Mouse (Mus musculus) kidney, embryonic 14.5 days (tissue): ENCODE measurements around the gene Kcnj9. TPM values are rescaled to one million over a fixed set of nuclear protein-coding genes. Genes with fewer than 3 reads are reported as not detected.

Source experiments
- ATAC-seq: fragments of 200-750 bp; cut with Nextera tagmentation; 2 replicates; pipeline ENCODE4 v1.8.0; 2017; ENCODE audit warnings: moderate number of reproducible peaks, mild to moderate bottlenecking, moderate TSS enrichment, moderate library complexity; ENCODE audit not compliant: low FRiP score, low TSS enrichment
- H3K27ac ChIP-seq: fragments of 300-500 bp; sonication (generic); 2 replicates; pipeline ENCODE4 v1.5.1; 2014; ENCODE audit warnings: low read depth, mild to moderate bottlenecking, low read length, moderate library complexity, mixed read lengths
- H3K27me3 ChIP-seq: fragments of 300-500 bp; sonication (generic); 2 replicates; pipeline ENCODE4 v1.6.1; 2014; ENCODE audit warnings: mild to moderate bottlenecking, low read length; ENCODE audit not compliant: control insufficient read depth, insufficient read depth
- H3K36me3 ChIP-seq: fragments of 300-500 bp; sonication (generic); 2 replicates; pipeline ENCODE4 v1.6.1; 2014; ENCODE audit warnings: low read length, mixed read lengths; ENCODE audit not compliant: control insufficient read depth, insufficient read depth
- H3K4me1 ChIP-seq: fragments of 300-500 bp; sonication (generic); 2 replicates; pipeline ENCODE4 v1.6.1; 2014; ENCODE audit warnings: low read length, mixed read lengths; ENCODE audit not compliant: control insufficient read depth, insufficient read depth
- H3K4me2 ChIP-seq: fragments of 300-500 bp; sonication (generic); replicated peaks from 2 replicates; pipeline ENCODE4 v1.6.1; 2014; ENCODE audit warnings: low read depth, mild to moderate bottlenecking, low read length
- H3K4me3 ChIP-seq: fragments of 300-500 bp; sonication (generic); 2 replicates; pipeline ENCODE4 v1.5.1; 2014; ENCODE audit warnings: mild to moderate bottlenecking, low read length
- H3K9ac ChIP-seq: fragments of 300-500 bp; sonication (generic); 2 replicates; pipeline ENCODE4 v1.6.1; 2014; ENCODE audit warnings: low read depth, mild to moderate bottlenecking, low read length, moderate library complexity
- H3K9me3 ChIP-seq: fragments of 300-500 bp; sonication (generic); 2 replicates; pipeline ENCODE4 v1.6.1; 2016; ENCODE audit warnings: low read length; ENCODE audit not compliant: control insufficient read depth
- WGBS: fragments of 180-500 bp; shearing (Covaris S2); extraction: QIAGEN DNeasy Blood & Tissue Kit; methylation state at CpG from one replicate; pipeline ENCODE4 v1.1.7; 2014; 5-methylcytosine and 5-hydroxymethylcytosine counted together
- polyA plus RNA-seq: library from polyadenylated mRNA; unstranded; fragments of >200 nt; fragmentation: Nextera tagmentation; extraction: Ambion mirVana; gene quantifications from 2 replicates; pipeline ENCODE4 v1.2.1, GENCODE M21; 2014

Gene Kcnj9
- polyA plus RNA-seq, 1 experiment from 2014 or later, result not detected

GRCm38 (mm10) chr1:172341386-172341785 lies 12.3 kb upstream of the Kcnj9 start:
- peaks cover 4% of the 10 kb centered on the region; the same call in 1 of the 2 replicates for H3K4me1 ChIP-seq
- no peaks in the 10 kb centered on the region for H3K36me3 ChIP-seq
- H3K27me3 ChIP-seq, result peaks cover 15% of the 10 kb centered on the region; the same call in 1 of the 2 replicates
- no peak for ATAC-seq
- H3K9me3 ChIP-seq, result no peaks in the 10 kb centered on the region
- H3K4me3 ChIP-seq, result peak overlapping the region; percentile 45
- H3K4me2 ChIP-seq, result peak overlapping the region; percentile 62
- 23% methylated on average over 10 of the region's 10 CpGs for WGBS
- no peak overlapping the region for H3K27ac ChIP-seq
- H3K9ac ChIP-seq, result peak overlapping the region; percentile 31; the same call in 1 of the 2 replicates

DNA sequence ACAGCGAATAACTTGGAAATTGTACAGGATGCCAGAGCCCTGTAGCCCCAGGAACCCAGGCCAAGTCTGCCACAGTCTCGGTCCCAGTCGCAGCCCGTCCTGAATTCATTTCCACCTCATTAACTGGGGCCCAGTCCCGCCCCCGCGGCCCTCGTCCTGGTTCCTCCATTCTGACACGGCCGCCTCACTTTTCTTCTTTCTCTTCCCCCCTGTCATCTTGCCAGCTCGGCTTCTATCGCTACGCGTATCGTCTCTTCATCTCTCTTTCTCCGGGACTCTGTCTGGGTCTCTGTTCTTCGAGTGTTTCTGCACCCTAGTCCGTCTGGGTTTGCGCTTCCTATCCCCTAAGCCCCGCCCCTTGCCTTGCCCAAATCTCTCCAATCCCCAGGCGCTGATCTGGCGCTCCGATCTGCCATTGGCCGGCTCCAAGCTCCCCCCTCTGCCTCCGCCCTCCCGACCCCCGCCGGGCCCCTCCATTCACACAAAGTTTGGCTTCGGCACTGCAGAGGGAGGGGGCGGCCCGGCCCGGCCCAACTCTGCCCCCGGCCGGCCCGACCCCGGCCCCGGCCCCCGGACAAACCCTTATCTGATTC lies 11.7 kb upstream of the Kcnj9 start, which contains the start of gene Kcnj10:
Gene Kcnj10 (plus strand): TSS at position 482 of the 593 bp plus-strand sequence.
- H3K4me3 ChIP-seq, result peak within 1 kb of the TSS; percentile 45
- H3K36me3 ChIP-seq, result no peaks in the 10 kb centered on the region
- H3K4me1 ChIP-seq, result peaks cover 4% of the 10 kb centered on the region; the same call in 1 of the 2 replicates
- peak within 1 kb of the TSS; percentile 62 for H3K4me2 ChIP-seq
- no peaks in the 10 kb centered on the region for H3K9me3 ChIP-seq
- H3K27ac ChIP-seq, result no peak within 1 kb of the TSS
- H3K9ac ChIP-seq, result peak within 1 kb of the TSS; percentile 31; the same call in 1 of the 2 replicates
- H3K27me3 ChIP-seq, result peaks cover 15% of the 10 kb centered on the region; the same call in 1 of the 2 replicates
- peak; percentile 95 for ATAC-seq
- WGBS, result 2% methylated on average over 38 of the region's 38 CpGs

GRCm38 (mm10) chr1:172337411-172338185 lies 8.5 kb upstream of the Kcnj9 start:
- Histone ChIP-seq H3K4me1 (peaks cover 4% of the 10 kb centered on the region; the same call in 1 of the 2 replicates), H3K9ac (no peak overlapping the region), H3K27me3 (peaks cover 15% of the 10 kb centered on the region; the same call in 1 of the 2 replicates), H3K4me2 (no peak overlapping the region), H3K36me3 (no peaks in the 10 kb centered on the region), H3K4me3 (no peak overlapping the region), H3K9me3 (no peaks in the 10 kb centered on the region), H3K27ac (no peak overlapping the region)
- no peak for ATAC-seq
- 44% methylated on average over 2 of the region's 2 CpGs for WGBS

DNA sequence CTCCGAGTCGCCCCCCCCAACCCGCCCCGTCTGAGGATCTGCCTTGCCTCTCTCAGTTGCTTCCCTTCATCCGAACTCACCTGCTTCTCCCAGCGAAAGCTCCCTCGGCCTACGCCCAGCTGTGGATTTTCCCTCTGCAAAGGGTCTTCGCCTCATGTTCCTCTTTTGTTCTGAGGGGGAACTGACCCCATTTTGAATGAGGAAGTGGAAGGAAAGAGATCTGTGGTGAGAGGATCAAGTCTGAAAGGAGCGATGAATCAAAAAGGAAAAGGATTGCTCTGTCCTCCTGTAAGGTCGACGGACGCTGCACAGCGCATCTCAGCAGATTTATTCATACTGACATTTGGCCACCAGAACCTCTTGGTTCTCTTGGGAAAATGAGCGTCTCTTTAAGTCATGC lies 6.7 kb upstream of the Kcnj9 start:
- peaks cover 8% of the 10 kb centered on the region; the same call in 1 of the 2 replicates for H3K27me3 ChIP-seq
- H3K36me3 ChIP-seq, result no peaks in the 10 kb centered on the region
- H3K27ac ChIP-seq, result no peak overlapping the region
- H3K4me3 ChIP-seq, result no peak overlapping the region
- no peak for ATAC-seq
- H3K4me2 ChIP-seq, result no peak overlapping the region
- peaks cover 4% of the 10 kb centered on the region; the same call in 1 of the 2 replicates for H3K4me1 ChIP-seq
- H3K9me3 ChIP-seq, result no peaks in the 10 kb centered on the region
- 72% methylated on average over 15 of the region's 15 CpGs for WGBS
- no peak overlapping the region for H3K9ac ChIP-seq

DNA sequence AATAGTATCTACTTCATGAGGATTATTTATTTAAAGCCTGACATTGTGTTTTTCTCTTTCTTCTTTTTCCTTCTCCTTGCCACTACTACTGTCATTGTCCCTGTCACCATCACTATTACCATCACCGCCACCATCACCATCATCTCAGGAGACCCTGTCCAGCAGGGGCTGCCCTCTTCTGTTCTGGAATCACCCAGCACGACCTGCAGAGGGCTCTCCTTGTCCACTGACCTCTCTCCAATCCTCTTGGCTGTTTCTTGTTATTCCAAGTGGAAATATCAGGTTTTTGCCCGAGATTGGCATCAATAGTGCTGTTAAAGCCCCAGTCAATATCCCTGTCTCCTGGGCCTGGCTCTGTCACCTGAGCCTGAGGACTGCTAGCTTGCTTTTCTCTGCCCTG lies 4.4 kb upstream of the Kcnj9 start:
- H3K27me3 ChIP-seq, result peaks cover 18% of the 10 kb centered on the region
- no peaks in the 10 kb centered on the region for H3K9me3 ChIP-seq
- 18% methylated on average over 3 of the region's 3 CpGs for WGBS

GRCm38 (mm10) chr1:172332925-172333324 lies 3.8 kb upstream of the Kcnj9 start:
- H3K4me3 ChIP-seq, result no peak overlapping the region
- H3K9me3 ChIP-seq, result no peaks in the 10 kb centered on the region
- no peaks in the 10 kb centered on the region for H3K36me3 ChIP-seq
- no peak overlapping the region for H3K9ac ChIP-seq
- peaks cover 22% of the 10 kb centered on the region for H3K27me3 ChIP-seq
- WGBS, result 81% methylated on average over 2 of the region's 2 CpGs
- no peak overlapping the region for H3K4me2 ChIP-seq
- no peak for ATAC-seq
- no peak overlapping the region for H3K27ac ChIP-seq
- no peaks in the 10 kb centered on the region for H3K4me1 ChIP-seq

More for the DNA sequence above, 4.4 kb upstream of the Kcnj9 start:
- H3K4me1 ChIP-seq, result no peaks in the 10 kb centered on the region
- no peaks in the 10 kb centered on the region for H3K36me3 ChIP-seq
- no peak overlapping the region for H3K27ac ChIP-seq
- H3K4me2 ChIP-seq, result no peak overlapping the region
- no peak overlapping the region for H3K4me3 ChIP-seq
- no peak overlapping the region for H3K9ac ChIP-seq
- peak; percentile 68; the same call in 1 of the 2 replicates for ATAC-seq

DNA sequence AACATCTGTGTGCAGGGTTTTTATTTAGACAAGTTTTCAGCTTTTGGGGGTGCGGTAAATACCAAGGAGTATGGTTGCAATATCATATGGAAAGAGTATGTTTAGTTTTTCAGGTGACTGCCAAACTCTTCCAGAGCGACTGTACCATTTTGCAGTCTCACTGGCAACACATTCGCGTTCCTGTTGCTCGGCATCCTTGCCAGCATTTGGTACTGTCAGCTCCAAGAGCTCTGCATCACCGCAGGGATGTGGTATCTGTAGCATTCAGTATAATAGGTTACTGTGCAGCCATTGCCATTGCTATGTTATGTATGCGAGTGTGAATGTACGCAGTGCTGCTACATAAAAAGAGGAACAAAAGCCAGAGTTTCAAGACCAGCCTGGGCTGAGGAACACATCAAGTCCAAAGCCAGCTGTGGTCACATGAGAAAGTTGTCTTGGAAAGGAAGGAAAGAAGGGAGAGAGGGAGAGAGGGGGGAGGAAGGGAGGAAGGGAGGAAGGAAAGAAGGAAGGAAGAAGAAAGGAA lies 2.4 kb upstream of the Kcnj9 start:
- Histone ChIP-seq H3K4me3 (no peak overlapping the region), H3K4me2 (no peak overlapping the region), H3K27me3 (peaks cover 27% of the 10 kb centered on the region), H3K4me1 (no peaks in the 10 kb centered on the region), H3K36me3 (no peaks in the 10 kb centered on the region), H3K9me3 (no peaks in the 10 kb centered on the region), H3K27ac (no peak overlapping the region), H3K9ac (no peak overlapping the region)
- WGBS, result 80% methylated on average over 8 of the region's 8 CpGs
- no peak for ATAC-seq

GRCm38 (mm10) chr1:172329616-172330015 lies 498 bp upstream of the Kcnj9 start:
- Histone ChIP-seq H3K4me3 (no peak overlapping the region), H3K4me1 (no peaks in the 10 kb centered on the region), H3K27ac (no peak overlapping the region), H3K9me3 (no peaks in the 10 kb centered on the region), H3K36me3 (no peaks in the 10 kb centered on the region), H3K4me2 (no peak overlapping the region), H3K9ac (no peak overlapping the region), H3K27me3 (peaks cover 44% of the 10 kb centered on the region)
- WGBS, result 63% methylated on average over 6 of the region's 6 CpGs
- no peak for ATAC-seq

- no peak for ATAC-seq
- H3K27me3 ChIP-seq, result peaks cover 44% of the 10 kb centered on the region
- 73% methylated on average over 7 of the region's 7 CpGs for WGBS
These were observed 657 bp downstream of the Kcnj9 start for GRCm38 (mm10) chr1:172328461-172328860.

More at GRCm38 (mm10) chr1:172328461-172328860, 657 bp downstream of the Kcnj9 start:
- no peak overlapping the region for H3K9ac ChIP-seq
- H3K4me1 ChIP-seq, result no peaks in the 10 kb centered on the region
- no peaks in the 10 kb centered on the region for H3K36me3 ChIP-seq
- no peaks in the 10 kb centered on the region for H3K9me3 ChIP-seq
- no peak overlapping the region for H3K4me2 ChIP-seq
- H3K4me3 ChIP-seq, result no peak overlapping the region
- H3K27ac ChIP-seq, result no peak overlapping the region
